ENCODE assay signal across 8 mouse cellular contexts in genomic region chr15:30029257-30029899, GRCm38 (mm10).
A peak's percentile ranks its signal among the peaks of the same experiment; 100 is the strongest.
DNase-seq lines count a peak whose midpoint lies in the region; ATAC-seq and TF ChIP-seq lines count a peak whose summit lies in the region.

No protein-coding gene starts in this region.

- no peaks in the 10 kb centered on the region for H3K36me3 ChIP-seq in heart, postnatal 0 days (replicated peaks; ENCODE audit: control insufficient read depth, insufficient read depth, low read length)
- no peaks in the 10 kb centered on the region for H3K36me3 ChIP-seq in hindbrain, embryonic 12.5 days
- H3K36me3 ChIP-seq in midbrain, embryonic 13.5 days: no peaks in the 10 kb centered on the region

- H3K4me1 ChIP-seq in heart, postnatal 0 days (ENCODE audit: control insufficient read depth, insufficient read depth): no peaks in the 10 kb centered on the region
- H3K4me1 ChIP-seq in hindbrain, embryonic 12.5 days: no peaks in the 10 kb centered on the region
- no peaks in the 10 kb centered on the region for H3K4me1 ChIP-seq in midbrain, embryonic 13.5 days (replicated peaks)

- H3K9ac ChIP-seq in heart, postnatal 0 days (replicated peaks; ENCODE audit: low read depth, low read length): no peak overlapping the region
- H3K9ac ChIP-seq in hindbrain, embryonic 12.5 days: no peak overlapping the region
- H3K9ac ChIP-seq in midbrain, embryonic 13.5 days (replicated peaks): no peak overlapping the region

- DNase-seq in heart, postnatal 0 days (ENCODE audit: low spot score): peak; percentile 27
- DNase-seq in heart, postnatal 25 days (ENCODE audit: low spot score): no peak
- DNase-seq in adrenal gland, adult 8-10 months: peak; percentile 9
- peak; percentile 54 for DNase-seq in embryo, embryonic 11.5 days (ENCODE audit: low read depth, low spot score)
- peak; percentile 53 for DNase-seq in left cerebral cortex, adult 11 months (ENCODE audit: low spot score)
- peak; percentile 2 for DNase-seq in thymus, postnatal 25 days

- no peak overlapping the region for H3K4me3 ChIP-seq in heart, postnatal 0 days (ENCODE audit: low read depth, low read length)
- H3K4me3 ChIP-seq in hindbrain, embryonic 12.5 days: no peak overlapping the region
- no peak overlapping the region for H3K4me3 ChIP-seq in midbrain, embryonic 13.5 days (replicated peaks)

- ATAC-seq in heart, postnatal 0 days (ENCODE audit: insufficient read depth, low read depth): no peak
- ATAC-seq in hindbrain, embryonic 12.5 days (ENCODE audit: low FRiP score): peak; percentile 73
- ATAC-seq in midbrain, embryonic 13.5 days: peak; percentile 74

- no peaks in the 10 kb centered on the region for H3K27me3 ChIP-seq in heart, postnatal 0 days (ENCODE audit: control insufficient read depth, insufficient read depth, low read length)
- no peaks in the 10 kb centered on the region for H3K27me3 ChIP-seq in hindbrain, embryonic 12.5 days
- no peaks in the 10 kb centered on the region for H3K27me3 ChIP-seq in midbrain, embryonic 13.5 days

- peak; percentile 69 for TF ChIP-seq CTCF in heart, postnatal 0 days (IDR thresholded peaks at IDR 0.05; ENCODE audit: low read depth)

- no peak for TF ChIP-seq EP300 in heart, postnatal 0 days (IDR thresholded peaks at IDR 0.05; ENCODE audit: low read depth)

- 59% methylated on average over 4 of the region's 4 CpGs for WGBS in heart, postnatal 0 days
- WGBS in hindbrain, embryonic 12.5 days: 61% methylated on average over 4 of the region's 4 CpGs
- WGBS in midbrain, embryonic 13.5 days: 61% methylated on average over 4 of the region's 4 CpGs

- no peak overlapping the region for H3K27ac ChIP-seq in heart, postnatal 0 days (ENCODE audit: low read depth)
- no peak overlapping the region for H3K27ac ChIP-seq in hindbrain, embryonic 12.5 days
- H3K27ac ChIP-seq in midbrain, embryonic 13.5 days: no peak overlapping the region

- no peaks in the 10 kb centered on the region; the same call in 1 of the 2 replicates for H3K9me3 ChIP-seq in heart, postnatal 0 days (replicated peaks; ENCODE audit: control insufficient read depth, low read length)
- H3K9me3 ChIP-seq in hindbrain, embryonic 12.5 days (replicated peaks): no peaks in the 10 kb centered on the region
- H3K9me3 ChIP-seq in midbrain, embryonic 13.5 days: no peaks in the 10 kb centered on the region

- intact Hi-C loops in heart, postnatal 25 days (cut with DNase I): loop anchor here (10.0 kb wide), 1 partner anchor 1235 kb away; no protein-coding TSS in a partner anchor

- no peak overlapping the region for H3K4me2 ChIP-seq in heart, postnatal 0 days (ENCODE audit: low read depth, low read length)
- no peak overlapping the region for H3K4me2 ChIP-seq in hindbrain, embryonic 12.5 days (replicated peaks)
- no peak overlapping the region for H3K4me2 ChIP-seq in midbrain, embryonic 13.5 days (replicated peaks)
